Mouse (Mus musculus) midbrain, embryonic 14.5 days (tissue): ENCODE results near the gene Cgnl1. TPM values are rescaled to one million over a fixed set of nuclear protein-coding genes. Genes with fewer than 3 reads are reported as not detected.

Source experiments
- ATAC-seq: fragments of 200-750 bp; cut with Nextera tagmentation; 2 replicates; pipeline ENCODE4 v1.8.0; 2017; ENCODE audit warnings: moderate number of reproducible peaks, moderate library complexity; ENCODE audit not compliant: low FRiP score, low TSS enrichment
- DNase-seq: peaks from one replicate; pipeline ENCODE4 v3.0.0-alpha.2; 2015
- H3K27ac ChIP-seq: fragments of 300-500 bp; sonication (generic); replicated peaks from 2 replicates; pipeline ENCODE4 v1.5.1; 2014; ENCODE audit warnings: mild to moderate bottlenecking, low read depth, low read length, moderate library complexity
- H3K27me3 ChIP-seq: fragments of 300-500 bp; sonication (generic); 2 replicates; pipeline ENCODE4 v1.6.1; 2014; ENCODE audit warnings: low read length, control low read depth, mixed read lengths; ENCODE audit not compliant: control insufficient read depth, insufficient read depth
- H3K36me3 ChIP-seq: fragments of 300-500 bp; sonication (generic); 2 replicates; pipeline ENCODE4 v1.6.1; 2014; ENCODE audit warnings: low read length, control low read depth; ENCODE audit not compliant: control insufficient read depth, insufficient read depth
- H3K4me1 ChIP-seq: fragments of 300-500 bp; sonication (generic); 2 replicates; pipeline ENCODE4 v1.6.1; 2014; ENCODE audit warnings: mild to moderate bottlenecking, antibody characterized with exemption, low read length, control low read depth; ENCODE audit not compliant: control insufficient read depth, insufficient read depth
- H3K4me2 ChIP-seq: fragments of 300-500 bp; sonication (generic); 2 replicates; pipeline ENCODE4 v1.6.1; 2014; ENCODE audit warnings: mild to moderate bottlenecking, low read length, moderate library complexity
- H3K4me3 ChIP-seq: fragments of 300-500 bp; sonication (generic); replicated peaks from 2 replicates; pipeline ENCODE4 v1.5.1; 2014; ENCODE audit warnings: low read depth, low read length
- H3K9ac ChIP-seq: fragments of 300-500 bp; sonication (generic); replicated peaks from 2 replicates; pipeline ENCODE4 v1.6.1; 2014; ENCODE audit warnings: mild to moderate bottlenecking, low read length, moderate library complexity
- H3K9me3 ChIP-seq: fragments of 300-500 bp; sonication (generic); 2 replicates; pipeline ENCODE4 v1.6.1; 2016; ENCODE audit warnings: low read length, control low read depth, mixed read lengths; ENCODE audit not compliant: control insufficient read depth
- WGBS: fragments of 180-500 bp; shearing (Covaris S2); extraction: QIAGEN DNeasy Blood & Tissue Kit; methylation state at CpG from one replicate; pipeline ENCODE4 v1.1.7; 2014; 5-methylcytosine and 5-hydroxymethylcytosine counted together
- polyA plus RNA-seq: library from polyadenylated mRNA; unstranded; fragments of >200 nt; fragmentation: Nextera tagmentation; extraction: Ambion mirVana; gene quantifications from 2 replicates; pipeline ENCODE4 v1.2.1, GENCODE M21; 2014

The Cgnl1 gene
- polyA plus RNA-seq, 1 experiment from 2014 or later, result 4.4 TPM

DNA sequence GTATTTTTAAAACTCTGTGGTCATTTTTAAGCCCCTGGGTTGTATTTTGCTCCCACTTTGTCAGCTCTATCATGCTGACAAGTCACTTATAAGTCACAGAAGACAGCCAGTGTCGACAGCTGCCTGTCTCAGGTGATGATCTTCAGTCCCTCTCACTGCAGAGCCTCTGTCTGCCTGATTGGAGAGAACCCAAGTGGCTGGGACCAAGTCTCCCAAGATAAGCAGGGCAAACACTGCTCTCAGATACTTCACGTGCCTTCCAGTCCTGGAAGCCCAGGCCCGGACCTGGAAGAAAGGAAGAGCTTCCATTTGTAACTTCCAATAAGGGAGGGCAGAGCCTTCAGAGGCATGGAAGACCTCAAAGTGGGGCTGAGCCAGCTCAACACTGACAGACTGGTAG, 49.0 kb downstream of the Cgnl1 start:
- H3K9ac ChIP-seq, result no peak overlapping the region
- H3K9me3 ChIP-seq, result no peaks in the 10 kb centered on the region
- H3K36me3 ChIP-seq, result no peaks in the 10 kb centered on the region
- H3K4me2 ChIP-seq, result no peak overlapping the region
- H3K4me3 ChIP-seq, result no peak overlapping the region
- H3K27me3 ChIP-seq, result no peaks in the 10 kb centered on the region
- no peak for DNase-seq
- no peaks in the 10 kb centered on the region for H3K4me1 ChIP-seq
- H3K27ac ChIP-seq, result no peak overlapping the region
- no peak for ATAC-seq
- WGBS, result 75% methylated on average over 3 of the region's 3 CpGs

DNA sequence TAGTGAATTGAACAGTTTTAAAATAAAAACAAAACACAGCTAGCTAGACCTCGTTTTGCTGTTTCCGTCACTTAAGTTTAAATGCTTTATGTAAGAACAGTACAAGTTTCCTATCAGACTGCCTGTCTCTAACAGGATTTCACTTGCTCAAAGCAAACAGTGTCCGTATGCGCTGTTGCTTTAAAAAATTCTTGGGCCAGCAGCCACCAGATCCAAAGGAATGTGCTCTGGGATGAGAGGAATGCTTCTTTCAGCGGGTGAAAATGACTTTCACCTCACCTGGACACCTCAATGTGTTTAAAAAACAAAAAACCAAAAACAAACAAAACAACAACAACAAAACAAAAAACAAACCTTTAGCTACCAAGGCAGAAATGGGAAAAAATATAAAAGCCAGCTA, 54.4 kb downstream of the Cgnl1 start:
- H3K4me1 ChIP-seq, result no peaks in the 10 kb centered on the region
- no peak overlapping the region for H3K9ac ChIP-seq
- H3K27me3 ChIP-seq, result no peaks in the 10 kb centered on the region
- no peaks in the 10 kb centered on the region for H3K9me3 ChIP-seq
- H3K4me2 ChIP-seq, result no peak overlapping the region
- ATAC-seq, result no peak
- no peaks in the 10 kb centered on the region for H3K36me3 ChIP-seq
- no peak overlapping the region for H3K27ac ChIP-seq
- no peak for DNase-seq
- 77% methylated on average over 5 of the region's 5 CpGs for WGBS
- no peak overlapping the region for H3K4me3 ChIP-seq

DNA sequence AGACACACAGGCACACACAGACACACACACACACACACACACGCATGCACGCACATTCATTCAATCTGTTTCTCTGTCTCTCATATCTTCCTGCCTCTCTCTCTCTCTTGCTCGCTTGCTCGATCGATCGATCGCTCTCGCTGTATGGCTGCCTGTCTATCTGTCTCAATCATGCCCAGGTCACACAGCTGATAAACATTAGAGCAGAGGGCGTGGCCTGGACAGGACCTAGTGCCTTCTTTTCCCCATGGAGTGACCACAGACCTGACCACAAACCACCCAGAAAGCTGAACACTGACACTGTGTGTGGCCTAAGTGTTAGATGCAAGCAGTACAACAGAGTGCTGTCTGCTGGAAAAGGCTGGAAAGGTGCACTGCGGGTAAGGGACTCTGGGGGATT, 60.6 kb downstream of the Cgnl1 start:
- Histone ChIP-seq H3K27ac (no peak overlapping the region), H3K9ac (no peak overlapping the region), H3K9me3 (no peaks in the 10 kb centered on the region), H3K4me2 (no peak overlapping the region), H3K4me1 (no peaks in the 10 kb centered on the region), H3K27me3 (no peaks in the 10 kb centered on the region), H3K4me3 (no peak overlapping the region), H3K36me3 (no peaks in the 10 kb centered on the region)
- ATAC-seq (no peak), DNase-seq (no peak)
- 90% methylated on average over 10 of the region's 10 CpGs for WGBS

DNA sequence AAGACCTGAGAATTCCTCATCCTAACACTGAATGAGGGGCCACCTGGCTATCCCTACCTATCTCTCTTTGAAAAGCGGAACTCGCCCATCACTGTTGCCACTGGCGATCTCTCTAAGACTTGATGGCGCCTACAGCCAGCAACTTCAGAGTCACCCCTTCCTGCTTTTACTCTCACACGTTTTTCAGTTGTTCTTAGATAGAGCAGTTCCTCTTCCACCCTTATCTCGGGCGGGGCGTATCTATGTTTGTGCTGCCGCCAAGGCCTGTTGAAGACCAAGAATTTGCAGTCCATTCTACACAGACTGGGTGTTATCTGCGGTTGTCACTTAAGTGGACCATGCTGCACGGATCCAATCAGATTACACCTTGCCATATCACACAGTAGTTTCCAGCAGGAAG, 62.2 kb downstream of the Cgnl1 start:
- DNase-seq (no peak), ATAC-seq (no peak)
- Histone ChIP-seq H3K9ac (no peak overlapping the region), H3K27ac (no peak overlapping the region), H3K4me1 (no peaks in the 10 kb centered on the region), H3K4me3 (no peak overlapping the region), H3K27me3 (no peaks in the 10 kb centered on the region), H3K4me2 (no peak overlapping the region), H3K36me3 (no peaks in the 10 kb centered on the region), H3K9me3 (no peaks in the 10 kb centered on the region)
- 93% methylated on average over 11 of the region's 11 CpGs for WGBS

DNA sequence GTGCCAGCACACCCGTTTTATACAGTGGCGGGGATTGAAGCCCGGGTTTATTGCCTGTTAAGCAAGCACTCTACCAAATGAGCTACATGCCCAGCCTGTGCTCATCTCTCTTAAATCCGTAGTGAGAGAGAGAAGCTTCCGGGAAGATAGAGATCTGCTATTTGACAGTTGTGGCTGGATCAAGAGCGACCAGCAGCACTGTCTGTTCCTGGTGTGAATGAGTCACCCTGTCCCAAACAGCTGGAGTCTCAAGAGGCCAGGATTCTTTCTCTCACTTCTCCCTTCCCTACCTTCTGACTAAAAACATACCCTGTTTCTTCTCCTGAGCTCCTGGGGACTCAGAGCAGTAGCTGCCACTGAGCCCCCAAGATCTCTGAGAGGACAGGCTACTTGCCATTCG, 63.4 kb downstream of the Cgnl1 start:
- no peak overlapping the region for H3K9ac ChIP-seq
- no peaks in the 10 kb centered on the region for H3K9me3 ChIP-seq
- no peak overlapping the region for H3K27ac ChIP-seq
- H3K4me3 ChIP-seq, result no peak overlapping the region
- H3K4me2 ChIP-seq, result no peak overlapping the region
- H3K36me3 ChIP-seq, result no peaks in the 10 kb centered on the region
- WGBS, result 90% methylated on average over 7 of the region's 7 CpGs
- H3K4me1 ChIP-seq, result no peaks in the 10 kb centered on the region
- H3K27me3 ChIP-seq, result no peaks in the 10 kb centered on the region
- ATAC-seq (no peak), DNase-seq (no peak)

DNA sequence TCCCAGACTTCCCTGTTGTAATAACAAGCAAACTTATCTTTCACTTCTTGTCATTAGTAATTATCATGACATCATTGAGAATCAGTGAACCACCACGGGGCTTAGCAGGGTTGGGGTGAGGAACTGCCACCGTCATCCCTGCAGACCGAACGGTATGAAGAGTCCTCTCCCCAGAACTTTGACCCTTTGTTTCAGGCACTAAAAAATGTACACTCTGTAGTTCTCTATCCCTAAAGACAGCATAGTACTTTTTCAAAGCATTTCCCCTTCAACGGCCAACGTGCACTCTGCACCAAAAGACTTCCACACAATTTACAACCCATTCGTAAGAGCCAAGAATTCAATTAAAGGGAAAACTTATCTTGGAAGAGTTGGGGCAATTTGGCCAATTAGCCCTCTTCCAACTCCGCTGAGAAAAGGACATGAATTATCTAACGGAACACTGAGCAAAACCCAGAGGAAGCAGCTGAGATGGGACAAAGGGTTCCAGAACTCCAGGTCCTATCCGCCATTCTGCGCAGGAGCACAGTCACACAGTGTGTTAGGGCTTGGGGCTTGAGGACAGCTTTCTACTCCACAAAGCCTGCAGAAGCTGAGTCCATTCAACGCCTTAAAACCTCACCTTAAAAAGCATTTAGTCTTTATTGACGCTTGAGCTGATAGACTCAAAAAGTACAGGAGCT, 66.9 kb downstream of the Cgnl1 start:
- ATAC-seq, result no peak
- no peaks in the 10 kb centered on the region for H3K36me3 ChIP-seq

DNA sequence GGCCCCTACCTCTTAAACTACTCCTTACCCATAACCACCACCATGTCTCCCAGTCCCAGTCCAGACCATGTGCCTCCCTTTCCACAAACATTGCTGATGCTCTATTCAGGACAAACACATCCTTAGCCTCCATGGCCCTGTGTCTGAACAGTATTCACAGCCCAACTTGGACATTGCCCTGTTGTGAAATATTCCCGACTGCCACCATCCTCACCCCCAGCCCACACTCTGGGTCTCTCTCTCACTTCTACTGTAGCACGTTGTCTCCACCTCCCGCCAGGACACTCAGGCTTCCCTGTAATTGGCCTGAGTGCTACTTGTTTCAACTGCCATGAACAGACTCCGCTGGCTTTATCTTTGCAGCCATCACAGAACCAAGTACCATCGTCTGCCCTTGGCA, 72.3 kb downstream of the Cgnl1 start:
- H3K36me3 ChIP-seq, result no peaks in the 10 kb centered on the region
- no peaks in the 10 kb centered on the region for H3K9me3 ChIP-seq
- H3K27me3 ChIP-seq, result no peaks in the 10 kb centered on the region
- ATAC-seq (no peak), DNase-seq (no peak)
- H3K4me2 ChIP-seq, result no peak overlapping the region
- H3K4me3 ChIP-seq, result no peak overlapping the region
- H3K9ac ChIP-seq, result no peak overlapping the region
- H3K4me1 ChIP-seq, result no peaks in the 10 kb centered on the region
- no peak overlapping the region for H3K27ac ChIP-seq
- 96% methylated on average over 5 of the region's 5 CpGs for WGBS

More for the DNA sequence above, 66.9 kb downstream of the Cgnl1 start:
- Histone ChIP-seq H3K9ac (no peak overlapping the region), H3K4me2 (no peak overlapping the region), H3K9me3 (no peaks in the 10 kb centered on the region), H3K27ac (no peak overlapping the region), H3K27me3 (no peaks in the 10 kb centered on the region), H3K4me1 (no peaks in the 10 kb centered on the region), H3K4me3 (no peak overlapping the region)
- no peak for DNase-seq
- WGBS, result 89% methylated on average over 13 of the region's 13 CpGs

DNA sequence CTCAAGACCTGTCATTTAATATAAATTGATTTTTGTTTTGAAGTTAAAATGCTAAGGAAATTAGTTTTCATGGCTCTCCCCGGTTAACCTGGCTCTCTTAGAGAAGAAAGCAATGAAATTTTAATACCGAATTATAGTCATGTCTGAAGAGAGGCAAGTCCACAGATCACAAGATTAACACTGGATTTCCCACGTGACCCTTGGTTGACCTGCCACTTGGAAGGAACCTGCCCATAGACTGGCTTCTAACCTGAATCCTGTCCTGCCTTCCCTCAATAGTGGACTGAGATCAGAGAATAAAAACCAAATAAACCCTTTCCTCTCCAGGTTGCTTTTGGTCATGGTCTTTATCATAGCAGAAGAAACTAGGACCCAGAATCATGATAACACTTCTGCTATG, 73.3 kb downstream of the Cgnl1 start:
- DNase-seq (no peak), ATAC-seq (no peak)
- Histone ChIP-seq H3K9ac (no peak overlapping the region), H3K36me3 (no peaks in the 10 kb centered on the region), H3K27ac (no peak overlapping the region), H3K4me3 (no peak overlapping the region), H3K9me3 (no peaks in the 10 kb centered on the region), H3K4me1 (no peaks in the 10 kb centered on the region), H3K4me2 (no peak overlapping the region), H3K27me3 (no peaks in the 10 kb centered on the region)
- 85% methylated on average over 3 of the region's 3 CpGs for WGBS

DNA sequence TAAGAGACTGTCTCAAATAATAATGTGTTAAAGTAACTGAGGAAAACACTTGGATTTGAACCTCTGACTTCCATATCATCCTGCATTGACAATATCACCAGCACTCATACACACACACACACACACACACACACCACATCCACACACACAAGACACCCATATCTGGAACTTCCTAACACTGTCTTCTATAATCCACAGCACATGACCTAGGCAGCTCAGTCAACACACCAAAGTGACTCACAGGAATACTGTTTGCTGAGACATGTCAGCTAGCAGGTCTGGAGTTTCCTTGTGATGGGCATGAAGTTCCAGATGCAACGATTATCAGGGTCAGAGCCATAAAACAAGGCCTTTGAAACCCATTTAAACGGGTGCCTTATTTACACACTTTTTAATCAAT, 74.2 kb downstream of the Cgnl1 start:
- H3K4me3 ChIP-seq, result no peak overlapping the region
- DNase-seq (no peak), ATAC-seq (no peak)
- H3K27me3 ChIP-seq, result no peaks in the 10 kb centered on the region
- H3K36me3 ChIP-seq, result no peaks in the 10 kb centered on the region
- WGBS, result 92% methylated on average over 2 of the region's 2 CpGs
- no peak overlapping the region for H3K27ac ChIP-seq
- no peaks in the 10 kb centered on the region for H3K9me3 ChIP-seq
- H3K4me1 ChIP-seq, result no peaks in the 10 kb centered on the region
- no peak overlapping the region for H3K4me2 ChIP-seq
- H3K9ac ChIP-seq, result no peak overlapping the region
